Mouse (Mus musculus) bone marrow, adult 2 months (tissue): ENCODE data around the gene Tfeb. TPM values are rescaled to one million over a fixed set of nuclear protein-coding genes. Genes with fewer than 3 reads are reported as not detected.
A peak's percentile ranks its signal among the peaks of the same experiment; 100 is the strongest.

Experiments used
- H3K27ac ChIP-seq: fragments of 200-500 bp; 2 replicates; pipeline ENCODE4 v1.5.1; 2012; ENCODE audit warnings: low read depth, mild to moderate bottlenecking, control low read depth, inconsistent platforms, low read length; ENCODE audit not compliant: control insufficient read depth, poor library complexity, insufficient read depth
- H3K4me1 ChIP-seq: fragments of 200-500 bp; 2 replicates; pipeline ENCODE4 v1.6.1; 2011; ENCODE audit warnings: low read length; ENCODE audit not compliant: control insufficient read depth, insufficient read depth
- H3K4me3 ChIP-seq: fragments of 200-500 bp; replicated peaks from 2 replicates; pipeline ENCODE3; 2011; ENCODE audit warnings: mild to moderate bottlenecking, low read depth, low read length, control low read depth; ENCODE audit not compliant: control insufficient read depth
- CTCF ChIP-seq: fragments of 200-500 bp; IDR thresholded peaks from 2 replicates; pipeline ENCODE4 v1.5.1; 2011; ENCODE audit warnings: low read length, control low read depth; ENCODE audit not compliant: control insufficient read depth, insufficient read depth
- POLR2A ChIP-seq: fragments of 200-500 bp; IDR thresholded peaks from 2 replicates; pipeline ENCODE4 v1.6.1; 2011; ENCODE audit warnings: low read depth, mild to moderate bottlenecking, control low read depth, low read length, borderline replicate concordance; ENCODE audit not compliant: control insufficient read depth
- WGBS: fragments of 180-500 bp; shearing (Covaris S2); methylation state at CpG from one replicate; pipeline ENCODE4 v1.1.7; 2018; 5-methylcytosine and 5-hydroxymethylcytosine counted together
- polyA plus RNA-seq: library from polyadenylated mRNA; stranded (reverse); fragments of >200 nt; gene quantifications from 2 replicates; pipeline ENCODE4 v1.2.4, GENCODE M21; 2011; ENCODE audit warnings: low replicate concordance; ENCODE audit not compliant: missing spikeins, insufficient read depth, insufficient read length

Tfeb gene
- polyA plus RNA-seq, 1 experiment = 43.7 TPM

- H3K4me1 ChIP-seq = no peaks in the 10 kb centered on the region
- H3K4me3 ChIP-seq = peak within 1 kb of the TSS; percentile 88
- 0% methylated on average over 3 of the region's 3 CpGs for WGBS
- TF ChIP-seq POLR2A (no peak), CTCF (no peak)
- peak within 1 kb of the TSS; percentile 35; the same call in 1 of the 2 replicates for H3K27ac ChIP-seq
Measured at GRCm38 (mm10) chr17:47694442-47694502, 42.6 kb upstream of the Tfeb start, which contains the start of gene Gm21981. TSS of gene Gm21981 (minus strand) at chr17:47694455.

- 1% methylated on average over 80 of the region's 82 CpGs for WGBS
- TF ChIP-seq CTCF (peak; percentile 86), POLR2A (peak; percentile 22; the same call in 1 of the 2 replicates)
- Histone ChIP-seq H3K4me1 (no peaks in the 10 kb centered on the region), H3K27ac (peak within 1 kb of the TSS; percentile 35; the same call in 1 of the 2 replicates), H3K4me3 (peak within 1 kb of the TSS; percentile 88)
Measured at GRCm38 (mm10) chr17:47694503-47695336, 42.1 kb upstream of the Tfeb start, which contains the start of gene Prickle4. TSS of gene Prickle4 (minus strand) at chr17:47694736.

- no peak for TF ChIP-seq CTCF
- Histone ChIP-seq H3K27ac (no peak overlapping the region; the same call in 1 of the 2 replicates), H3K4me1 (no peaks in the 10 kb centered on the region), H3K4me3 (peak overlapping the region; percentile 9)
- under 1% methylated on average over 23 of the region's 23 CpGs for WGBS
Measured at GRCm38 (mm10) chr17:47695337-47695710, 41.5 kb upstream of the Tfeb start.

- Histone ChIP-seq H3K27ac (no peak overlapping the region), H3K4me3 (no peak overlapping the region), H3K4me1 (no peaks in the 10 kb centered on the region)
- WGBS = 88% methylated on average over 10 of the region's 10 CpGs
- no peak for TF ChIP-seq CTCF
- TF ChIP-seq POLR2A = no peak
Measured at GRCm38 (mm10) chr17:47698156-47698555, 38.7 kb upstream of the Tfeb start.

- Histone ChIP-seq H3K4me1 (no peaks in the 10 kb centered on the region), H3K27ac (no peak overlapping the region), H3K4me3 (no peak overlapping the region)
- TF ChIP-seq POLR2A (no peak), CTCF (no peak)
- 78% methylated on average over 2 of the region's 2 CpGs for WGBS
Measured at GRCm38 (mm10) chr17:47699055-47699454, 37.8 kb upstream of the Tfeb start.

GRCm38 (mm10) chr17:47701793-47702192, 35.0 kb upstream of the Tfeb start:
- TF ChIP-seq CTCF (no peak), POLR2A (peak; percentile 16; the same call in 1 of the 2 replicates)
- 75% methylated on average over 9 of the region's 9 CpGs for WGBS
- no peak overlapping the region for H3K27ac ChIP-seq
- no peak overlapping the region for H3K4me3 ChIP-seq
- no peaks in the 10 kb centered on the region for H3K4me1 ChIP-seq

- 81% methylated on average over 28 of the region's 28 CpGs for WGBS
- TF ChIP-seq CTCF (no peak), POLR2A (no peak)
- Histone ChIP-seq H3K4me3 (no peak overlapping the region), H3K27ac (no peak overlapping the region), H3K4me1 (no peaks in the 10 kb centered on the region)
Measured at GRCm38 (mm10) chr17:47702548-47703345, 34.1 kb upstream of the Tfeb start.

- 76% methylated on average over 20 of the region's 20 CpGs for WGBS
- Histone ChIP-seq H3K27ac (no peak overlapping the region), H3K4me3 (no peak overlapping the region), H3K4me1 (no peaks in the 10 kb centered on the region)
- TF ChIP-seq POLR2A (no peak), CTCF (no peak)
Measured at GRCm38 (mm10) chr17:47703556-47703955, 33.3 kb upstream of the Tfeb start.
